Mouse (Mus musculus): ENCODE data around the gene Cpe. TPM values are rescaled to one million over a fixed set of nuclear protein-coding genes. Genes with fewer than 3 reads are reported as not detected.
A peak's percentile ranks its signal among the peaks of the same experiment; 100 is the strongest.
"Not testable (repeated sequence)": the region's sequence is repeated elsewhere in the genome, so short reads cannot be mapped to it uniquely, and the experiment has no call there.

Cpe gene
- polyA plus RNA-seq, 1 experiment from 2014 or later, result 356 TPM

DNA sequence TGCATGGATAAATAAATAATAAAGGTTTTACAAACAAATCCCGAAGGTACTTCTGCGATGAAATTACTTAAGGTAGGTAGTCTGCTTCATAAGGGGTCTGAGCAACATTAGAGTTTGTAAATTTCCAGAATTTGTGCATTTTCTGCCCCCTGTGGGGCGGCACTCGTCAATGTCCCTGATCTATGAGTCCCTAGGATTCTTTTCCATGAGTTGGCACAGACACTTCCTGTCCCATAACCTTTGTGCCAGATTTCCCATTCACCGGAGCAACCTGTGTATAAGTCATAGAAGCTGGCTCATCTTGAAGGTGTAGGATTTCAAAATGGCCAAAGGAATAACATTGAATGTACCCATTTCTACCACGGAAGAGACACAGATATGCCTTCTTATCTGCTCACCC lies 2.5 kb downstream of the Cpe start:
- Histone ChIP-seq H3K4me3 (ENCODE audit: low read depth, low read length) (no peak overlapping the region), H3K36me3 (ENCODE audit: control insufficient read depth, insufficient read depth, low read length) (no peaks in the 10 kb centered on the region), H3K27ac (ENCODE audit: low read depth, low read length) (no peak overlapping the region), H3K9me3 (ENCODE audit: control insufficient read depth, low read length) (no peaks in the 10 kb centered on the region), H3K4me1 (ENCODE audit: control insufficient read depth, insufficient read depth, low read length) (peaks cover 6% of the 10 kb centered on the region), H3K9ac (ENCODE audit: low read length) (no peak overlapping the region), H3K4me2 (peak overlapping the region; percentile 64; the same call in 1 of the 2 replicates), H3K27me3 (ENCODE audit: control insufficient read depth, insufficient read depth, low read length) (no peaks in the 10 kb centered on the region)
- DNase-seq (ENCODE audit: low spot score, missing footprints) (no peak), ATAC-seq (ENCODE audit: low FRiP score) (no peak)
- WGBS, result 76% methylated on average over 6 of the region's 6 CpGs

DNA sequence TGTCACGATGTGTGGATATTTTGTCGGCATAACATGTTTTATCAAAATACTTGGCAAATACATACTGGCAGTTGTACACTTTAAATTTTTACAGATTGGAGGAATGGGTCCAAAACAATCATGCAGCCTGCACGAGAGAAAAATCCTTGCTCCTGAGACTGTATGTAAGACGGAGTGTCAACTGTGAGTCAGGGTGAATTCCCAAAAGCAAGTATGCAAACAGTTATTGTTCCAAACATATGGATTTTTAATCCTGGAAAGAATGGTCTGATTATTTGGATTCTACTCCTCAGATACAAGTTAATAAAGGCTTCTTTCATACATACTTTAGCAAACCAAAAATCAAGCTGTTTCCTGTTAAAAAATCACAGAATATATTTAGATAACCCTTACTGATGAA lies 4.1 kb downstream of the Cpe start:
- Histone ChIP-seq H3K4me3 (ENCODE audit: low read depth, low read length) (no peak overlapping the region), H3K9ac (ENCODE audit: low read length) (no peak overlapping the region), H3K9me3 (ENCODE audit: control insufficient read depth, low read length) (no peaks in the 10 kb centered on the region), H3K36me3 (ENCODE audit: control insufficient read depth, insufficient read depth, low read length) (no peaks in the 10 kb centered on the region), H3K4me2 (no peak overlapping the region), H3K27me3 (ENCODE audit: control insufficient read depth, insufficient read depth, low read length) (no peaks in the 10 kb centered on the region), H3K27ac (ENCODE audit: low read depth, low read length) (no peak overlapping the region), H3K4me1 (ENCODE audit: control insufficient read depth, insufficient read depth, low read length) (peaks cover 6% of the 10 kb centered on the region)
- DNase-seq (ENCODE audit: low spot score, missing footprints) (no peak), ATAC-seq (ENCODE audit: low FRiP score) (no peak)
- WGBS, result 85% methylated on average over 4 of the region's 4 CpGs

DNA sequence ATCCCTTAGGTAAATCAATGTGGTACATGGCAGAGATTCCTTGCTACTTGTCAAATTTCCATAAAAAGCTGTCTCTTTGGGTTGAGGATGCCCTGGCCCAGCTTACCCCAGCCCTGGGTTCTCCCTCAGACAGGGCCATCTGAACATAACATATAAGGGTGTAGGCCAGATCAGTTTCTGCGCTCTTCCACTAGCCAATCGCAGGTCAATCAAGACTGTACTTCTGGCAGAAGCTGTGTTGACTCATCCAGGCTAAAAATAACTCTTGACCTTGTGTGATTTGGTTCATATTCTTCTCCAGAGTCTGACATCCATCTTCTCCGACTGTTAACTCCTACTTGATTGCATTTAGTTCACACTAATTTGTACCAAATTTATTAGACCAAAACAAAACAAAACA lies 4.7 kb downstream of the Cpe start:
- Histone ChIP-seq H3K27ac (ENCODE audit: low read depth, low read length) (no peak overlapping the region), H3K4me3 (ENCODE audit: low read depth, low read length) (no peak overlapping the region), H3K36me3 (ENCODE audit: control insufficient read depth, insufficient read depth, low read length) (no peaks in the 10 kb centered on the region), H3K9ac (ENCODE audit: low read length) (no peak overlapping the region), H3K27me3 (ENCODE audit: control insufficient read depth, insufficient read depth, low read length) (no peaks in the 10 kb centered on the region), H3K4me2 (no peak overlapping the region), H3K4me1 (ENCODE audit: control insufficient read depth, insufficient read depth, low read length) (peaks cover 4% of the 10 kb centered on the region), H3K9me3 (ENCODE audit: control insufficient read depth, low read length) (no peaks in the 10 kb centered on the region)
- ATAC-seq (ENCODE audit: low FRiP score) (no peak), DNase-seq (ENCODE audit: low spot score, missing footprints) (no peak)
- WGBS, result 92% methylated on average over 3 of the region's 3 CpGs

DNA sequence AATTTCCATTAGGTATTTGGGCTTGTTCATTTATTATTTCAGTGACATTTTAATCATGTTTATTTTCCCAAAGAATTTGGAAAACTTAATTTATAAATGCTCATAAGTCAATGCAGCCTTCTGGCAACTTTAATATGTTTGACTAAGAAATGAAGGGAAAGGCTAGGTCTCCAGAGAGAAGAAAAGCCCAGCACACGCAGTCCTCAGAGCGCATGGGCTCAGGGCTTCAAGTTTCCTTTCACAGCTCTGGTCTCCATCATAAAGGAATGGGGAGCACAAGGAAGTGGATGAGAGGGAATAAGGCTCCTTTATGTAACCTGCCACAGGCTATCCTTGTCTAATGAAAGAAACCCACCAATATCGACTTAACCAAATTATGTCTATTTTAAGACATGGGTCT lies 10.4 kb downstream of the Cpe start:
- Histone ChIP-seq H3K36me3 (ENCODE audit: control insufficient read depth, insufficient read depth, low read length) (no peaks in the 10 kb centered on the region), H3K9me3 (ENCODE audit: control insufficient read depth, low read length) (no peaks in the 10 kb centered on the region)
- 87% methylated on average over 3 of the region's 3 CpGs for WGBS

DNA sequence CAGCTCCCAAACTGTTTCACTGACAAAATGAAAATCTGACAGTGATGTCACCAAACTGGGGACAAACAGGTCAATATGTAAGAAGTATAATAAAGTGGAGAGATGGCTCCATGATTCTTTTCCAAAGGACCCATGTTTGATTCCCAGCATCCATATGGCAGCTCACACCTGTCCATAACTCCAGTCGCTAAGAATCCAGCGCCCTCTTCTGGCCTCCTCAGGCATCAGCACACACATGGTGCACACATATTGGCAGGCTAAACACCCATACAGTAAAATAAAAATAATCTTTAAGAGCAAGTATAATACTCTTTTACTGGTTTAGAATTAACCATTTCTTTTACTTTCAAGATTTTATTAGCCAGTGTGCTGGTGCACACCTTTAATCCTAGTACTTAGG lies 16.5 kb downstream of the Cpe start:
- H3K4me3 ChIP-seq (ENCODE audit: low read depth, low read length), result no peak overlapping the region
- ATAC-seq (ENCODE audit: low FRiP score) (no peak), DNase-seq (ENCODE audit: low spot score, missing footprints) (no peak)
- no peaks in the 10 kb centered on the region for H3K9me3 ChIP-seq (ENCODE audit: control insufficient read depth, low read length)
- 83% methylated on average over 2 of the region's 2 CpGs for WGBS
- no peaks in the 10 kb centered on the region for H3K36me3 ChIP-seq (ENCODE audit: control insufficient read depth, insufficient read depth, low read length)
- H3K9ac ChIP-seq (ENCODE audit: low read length), result no peak overlapping the region
- H3K27ac ChIP-seq (ENCODE audit: low read depth, low read length), result no peak overlapping the region
- no peak overlapping the region for H3K4me2 ChIP-seq
- H3K4me1 ChIP-seq (ENCODE audit: control insufficient read depth, insufficient read depth, low read length), result 0 out of 2 replicates have a peak, but pooled peaks cover 2% of the 10 kb centered on the region
- no peaks in the 10 kb centered on the region for H3K27me3 ChIP-seq (ENCODE audit: control insufficient read depth, insufficient read depth, low read length)

More for the DNA sequence above, 10.4 kb downstream of the Cpe start:
- Histone ChIP-seq H3K9ac (ENCODE audit: low read length) (no peak overlapping the region), H3K4me2 (no peak overlapping the region), H3K4me3 (ENCODE audit: low read depth, low read length) (no peak overlapping the region), H3K27ac (ENCODE audit: low read depth, low read length) (no peak overlapping the region), H3K27me3 (ENCODE audit: control insufficient read depth, insufficient read depth, low read length) (no peaks in the 10 kb centered on the region), H3K4me1 (ENCODE audit: control insufficient read depth, insufficient read depth, low read length) (no peaks in the 10 kb centered on the region)
- DNase-seq (ENCODE audit: low spot score, missing footprints), result no peak
- no peak for ATAC-seq (ENCODE audit: low FRiP score)

DNA sequence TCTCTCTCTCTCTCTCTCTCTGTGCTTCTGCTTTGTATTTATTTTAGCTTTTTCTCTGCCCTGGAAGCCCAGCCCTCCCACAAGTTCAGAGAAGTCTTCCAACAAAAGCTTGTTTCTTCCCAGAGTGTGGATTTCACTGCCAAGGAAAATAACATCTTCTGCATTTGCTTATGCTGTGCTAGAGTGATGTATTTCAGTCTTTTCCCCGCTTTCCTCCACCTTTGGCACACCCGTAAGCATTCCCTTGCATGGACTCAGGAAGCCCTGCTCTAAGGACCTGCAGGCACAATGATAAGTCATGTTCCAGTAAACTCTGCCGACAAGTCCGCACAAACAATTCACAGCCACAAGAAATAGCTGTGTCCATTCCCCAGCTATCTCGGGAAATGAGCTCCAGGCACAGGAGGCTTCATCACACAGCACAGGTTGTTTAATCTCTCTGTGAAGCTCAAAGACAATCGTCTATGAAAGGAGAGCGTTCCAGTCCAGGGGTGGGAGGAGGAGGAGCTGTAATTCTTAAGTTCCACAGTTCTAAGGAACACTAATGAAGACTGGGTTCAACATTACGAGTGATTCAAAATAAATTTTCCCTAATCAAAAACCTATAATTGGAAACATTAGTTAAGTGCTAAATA lies 17.8 kb downstream of the Cpe start:
- Histone ChIP-seq H3K36me3 (ENCODE audit: control insufficient read depth, insufficient read depth, low read length) (no peaks in the 10 kb centered on the region), H3K4me2 (no peak overlapping the region), H3K4me1 (ENCODE audit: control insufficient read depth, insufficient read depth, low read length) (0 out of 2 replicates have a peak, but pooled peaks cover 2% of the 10 kb centered on the region), H3K27me3 (ENCODE audit: control insufficient read depth, insufficient read depth, low read length) (no peaks in the 10 kb centered on the region), H3K9me3 (ENCODE audit: control insufficient read depth, low read length) (no peaks in the 10 kb centered on the region), H3K27ac (ENCODE audit: low read depth, low read length) (no peak overlapping the region), H3K9ac (ENCODE audit: low read length) (no peak overlapping the region), H3K4me3 (ENCODE audit: low read depth, low read length) (no peak overlapping the region)
- DNase-seq (ENCODE audit: low spot score, missing footprints) (no peak), ATAC-seq (ENCODE audit: low FRiP score) (no peak)
- WGBS, result 89% methylated on average over 8 of the region's 8 CpGs

DNA sequence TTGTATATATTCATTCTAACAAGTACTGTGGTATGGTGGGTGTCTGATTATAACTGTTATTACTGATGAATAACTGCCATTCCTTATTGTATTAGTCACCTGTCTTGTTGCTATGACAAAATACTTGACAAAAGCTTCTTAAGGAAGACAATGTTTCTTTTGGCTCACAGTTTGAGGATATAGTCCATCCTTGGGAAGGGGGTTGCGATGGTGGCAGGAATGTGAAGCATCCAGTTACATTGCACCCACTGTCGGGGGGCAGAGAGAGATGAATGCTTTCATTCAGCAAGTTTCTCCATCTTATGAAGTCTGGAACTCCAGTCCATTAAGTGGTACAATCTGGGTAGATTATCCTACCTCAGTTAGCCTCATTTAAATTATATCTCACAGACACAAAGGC lies 19.9 kb downstream of the Cpe start:
- H3K27me3 ChIP-seq (ENCODE audit: control insufficient read depth, insufficient read depth, low read length), result no peaks in the 10 kb centered on the region
- WGBS, result 68% methylated on average over 2 of the region's 2 CpGs
- H3K4me3 ChIP-seq (ENCODE audit: low read depth, low read length), result no peak overlapping the region
- H3K4me2 ChIP-seq, result no peak overlapping the region
- H3K9me3 ChIP-seq (ENCODE audit: control insufficient read depth, low read length), result no peaks in the 10 kb centered on the region
- H3K4me1 ChIP-seq (ENCODE audit: control insufficient read depth, insufficient read depth, low read length), result 0 out of 2 replicates have a peak, but pooled peaks cover 2% of the 10 kb centered on the region
- no peak overlapping the region for H3K27ac ChIP-seq (ENCODE audit: low read depth, low read length)
- ATAC-seq (ENCODE audit: low FRiP score), result no peak
- DNase-seq (ENCODE audit: low spot score, missing footprints), result peak; percentile 74
- no peaks in the 10 kb centered on the region for H3K36me3 ChIP-seq (ENCODE audit: control insufficient read depth, insufficient read depth, low read length)
- H3K9ac ChIP-seq (ENCODE audit: low read length), result no peak overlapping the region

DNA sequence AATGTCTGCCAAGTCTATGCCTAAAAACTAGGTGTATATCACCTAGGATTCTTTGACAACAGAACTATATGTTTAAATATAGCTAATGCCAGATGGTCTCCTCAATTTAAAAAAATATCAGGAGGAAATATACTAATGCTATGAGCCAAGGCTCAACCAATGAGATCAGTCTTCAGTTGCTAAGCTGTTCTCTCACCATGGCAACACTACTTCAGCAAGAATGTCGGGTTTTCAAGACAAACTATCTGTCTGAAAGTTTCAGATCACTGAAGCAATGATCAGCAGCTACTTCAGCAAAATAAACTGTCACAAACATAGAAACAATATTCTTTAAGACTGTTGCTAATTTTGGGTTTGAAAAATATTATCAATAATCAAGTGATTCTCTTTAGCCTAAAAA lies 20.9 kb downstream of the Cpe start:
- H3K4me2 ChIP-seq, result no peak overlapping the region
- no peak overlapping the region for H3K9ac ChIP-seq (ENCODE audit: low read length)
- no peak overlapping the region for H3K27ac ChIP-seq (ENCODE audit: low read depth, low read length)
- H3K4me1 ChIP-seq (ENCODE audit: control insufficient read depth, insufficient read depth, low read length), result 0 out of 2 replicates have a peak, but pooled peaks cover 2% of the 10 kb centered on the region
- ATAC-seq (ENCODE audit: low FRiP score), result no peak
- no peaks in the 10 kb centered on the region for H3K27me3 ChIP-seq (ENCODE audit: control insufficient read depth, insufficient read depth, low read length)
- no peaks in the 10 kb centered on the region for H3K36me3 ChIP-seq (ENCODE audit: control insufficient read depth, insufficient read depth, low read length)
- 6% methylated on average over 1 of the region's 1 CpGs for WGBS
- H3K9me3 ChIP-seq (ENCODE audit: control insufficient read depth, low read length), result no peaks in the 10 kb centered on the region
- H3K4me3 ChIP-seq (ENCODE audit: low read depth, low read length), result no peak overlapping the region
- DNase-seq (ENCODE audit: low spot score, missing footprints), result peak; percentile 67

DNA sequence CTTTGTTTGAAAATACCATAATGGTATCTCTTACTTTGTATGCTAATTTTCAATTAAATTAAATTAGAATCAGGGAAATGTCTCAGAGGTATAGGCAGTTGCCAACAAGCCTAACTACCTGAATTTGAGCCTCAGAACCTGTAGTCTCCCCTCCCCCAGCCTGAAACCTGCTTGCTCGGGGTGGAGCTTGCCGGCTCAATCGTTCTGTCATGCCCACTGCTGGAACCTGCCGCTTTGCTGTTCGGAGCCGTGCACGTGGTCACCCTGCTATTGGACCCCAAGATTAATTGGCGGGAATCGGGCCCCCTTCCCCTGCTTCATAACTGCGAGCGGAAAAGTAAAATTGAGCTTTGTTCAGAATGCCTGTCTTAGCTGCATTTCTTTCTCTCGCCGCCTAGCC lies 26.5 kb downstream of the Cpe start:
- not testable (repeated sequence) for H3K4me2 ChIP-seq; H3K4me1 ChIP-seq (ENCODE audit: control insufficient read depth, insufficient read depth, low read length); H3K9ac ChIP-seq (ENCODE audit: low read length); H3K9me3 ChIP-seq (ENCODE audit: control insufficient read depth, low read length); H3K36me3 ChIP-seq (ENCODE audit: control insufficient read depth, insufficient read depth, low read length); DNase-seq (ENCODE audit: low spot score, missing footprints); H3K4me3 ChIP-seq (ENCODE audit: low read depth, low read length); H3K27me3 ChIP-seq (ENCODE audit: control insufficient read depth, insufficient read depth, low read length); ATAC-seq (ENCODE audit: low FRiP score); H3K27ac ChIP-seq (ENCODE audit: low read depth, low read length)
- 72% methylated on average over 13 of the region's 13 CpGs for WGBS
